Mouse (Mus musculus) limb, embryonic 12.5 days (tissue): ENCODE measurements around the gene Man1c1. TPM values are rescaled to one million over a fixed set of nuclear protein-coding genes. Genes with fewer than 3 reads are reported as not detected.

Experiments used
- ATAC-seq: fragments of 200-750 bp; cut with Nextera tagmentation; 2 replicates; pipeline ENCODE4 v1.8.0; 2017; ENCODE audit warnings: low read depth, moderate TSS enrichment; ENCODE audit not compliant: insufficient number of reproducible peaks, insufficient read depth, low FRiP score, low TSS enrichment
- H3K27ac ChIP-seq: fragments of 300-500 bp; sonication (generic); 2 replicates; pipeline ENCODE4 v1.5.1; 2016; ENCODE audit warnings: mild to moderate bottlenecking, moderate library complexity
- H3K27me3 ChIP-seq: fragments of 300-500 bp; sonication (generic); 2 replicates; pipeline ENCODE4 v1.6.1; 2016; ENCODE audit warnings: mild to moderate bottlenecking, moderate library complexity
- H3K36me3 ChIP-seq: fragments of 300-500 bp; sonication (generic); 2 replicates; pipeline ENCODE4 v1.6.1; 2016; ENCODE audit warnings: mild to moderate bottlenecking, moderate library complexity
- H3K4me1 ChIP-seq: fragments of 300-500 bp; sonication (generic); replicated peaks from 2 replicates; pipeline ENCODE4 v1.6.1; 2016
- H3K4me2 ChIP-seq: fragments of 300-500 bp; sonication (generic); 2 replicates; pipeline ENCODE4 v1.6.1; 2016; ENCODE audit warnings: mild to moderate bottlenecking, moderate library complexity
- H3K4me3 ChIP-seq: fragments of 300-500 bp; sonication (generic); replicated peaks from 2 replicates; pipeline ENCODE4 v1.5.1; 2016; ENCODE audit warnings: mild to moderate bottlenecking
- H3K9ac ChIP-seq: fragments of 300-500 bp; sonication (generic); replicated peaks from 2 replicates; pipeline ENCODE4 v1.6.1; 2016; ENCODE audit warnings: mild to moderate bottlenecking, moderate library complexity
- H3K9me3 ChIP-seq: fragments of 300-500 bp; sonication (generic); 2 replicates; pipeline ENCODE4 v1.6.1; 2016; ENCODE audit warnings: mild to moderate bottlenecking, moderate library complexity
- WGBS: fragments of 180-500 bp; shearing (Covaris S2); methylation state at CpG from one replicate; pipeline ENCODE4 v1.1.7; 2016; 5-methylcytosine and 5-hydroxymethylcytosine counted together
- polyA plus RNA-seq: library from polyadenylated mRNA; unstranded; fragments of >200 nt; fragmentation: Nextera tagmentation; extraction: Ambion mirVana; gene quantifications from 2 replicates; pipeline ENCODE4 v1.2.1, GENCODE M21; 2016

The Man1c1 gene
- polyA plus RNA-seq, 1 experiment from 2014 or later: 2.9 TPM

- H3K27me3 ChIP-seq: no peaks in the 10 kb centered on the region
- WGBS: 93% methylated on average over 1 of the region's 1 CpGs
- H3K4me3 ChIP-seq: no peak overlapping the region
- H3K9me3 ChIP-seq: peaks cover 6% of the 10 kb centered on the region; the same call in 1 of the 2 replicates
- H3K4me2 ChIP-seq: no peak overlapping the region
- H3K27ac ChIP-seq: no peak overlapping the region
- peaks cover 5% of the 10 kb centered on the region; the same call in 1 of the 2 replicates for H3K36me3 ChIP-seq
- H3K9ac ChIP-seq: no peak overlapping the region
- no peaks in the 10 kb centered on the region for H3K4me1 ChIP-seq
- no peak for ATAC-seq
These were observed 11.7 kb downstream of the Man1c1 start for GRCm38 (mm10) chr4:134692388-134692787.

GRCm38 (mm10) chr4:134686022-134686661, 17.9 kb downstream of the Man1c1 start:
- H3K4me1 ChIP-seq: peaks cover 26% of the 10 kb centered on the region
- H3K9ac ChIP-seq: no peak overlapping the region
- H3K36me3 ChIP-seq: no peaks in the 10 kb centered on the region
- 79% methylated on average over 13 of the region's 13 CpGs for WGBS
- H3K4me3 ChIP-seq: no peak overlapping the region
- no peak overlapping the region for H3K4me2 ChIP-seq
- peaks cover 10% of the 10 kb centered on the region for H3K9me3 ChIP-seq
- ATAC-seq: no peak
- H3K27me3 ChIP-seq: no peaks in the 10 kb centered on the region
- no peak overlapping the region for H3K27ac ChIP-seq

DNA sequence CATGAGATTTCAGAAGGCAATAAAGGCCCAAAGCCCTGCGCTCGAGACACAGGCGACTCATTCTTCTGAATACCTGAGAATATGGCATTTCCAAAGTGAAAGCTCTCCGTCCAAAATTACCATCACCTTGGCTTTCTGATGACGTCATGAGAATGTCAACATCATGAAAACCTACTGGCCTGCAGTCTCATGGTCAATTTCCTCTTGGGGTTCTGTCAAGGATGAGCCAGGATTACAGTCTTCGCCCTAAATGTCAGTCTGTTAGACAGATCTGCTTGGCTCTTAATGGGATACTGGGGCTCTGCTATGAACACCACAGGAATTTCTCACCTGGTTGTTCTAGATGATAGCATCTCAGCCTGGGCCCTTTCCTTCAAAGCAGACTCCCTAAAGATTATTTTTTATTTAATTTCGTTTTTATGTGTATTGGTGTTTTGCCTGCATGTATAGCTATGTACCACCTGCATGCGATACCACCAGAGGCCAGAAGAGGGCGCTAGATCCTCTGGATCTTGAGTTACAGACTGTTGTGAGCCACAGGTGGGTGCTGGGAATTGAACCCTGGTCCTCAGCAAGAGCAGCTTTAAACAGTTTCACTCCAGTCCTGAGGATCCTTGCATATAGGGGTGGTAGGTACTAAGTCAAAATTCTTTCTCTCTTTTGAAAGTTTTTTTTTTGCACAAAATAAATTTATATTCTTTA, 19.3 kb downstream of the Man1c1 start:
- Histone ChIP-seq H3K27ac (no peak overlapping the region), H3K4me1 (peaks cover 26% of the 10 kb centered on the region), H3K9me3 (peaks cover 10% of the 10 kb centered on the region), H3K4me2 (no peak overlapping the region), H3K9ac (no peak overlapping the region), H3K27me3 (no peaks in the 10 kb centered on the region), H3K36me3 (no peaks in the 10 kb centered on the region), H3K4me3 (no peak overlapping the region)
- 80% methylated on average over 9 of the region's 9 CpGs for whole genome bisulfite sequencing
- no peak for ATAC-seq

DNA sequence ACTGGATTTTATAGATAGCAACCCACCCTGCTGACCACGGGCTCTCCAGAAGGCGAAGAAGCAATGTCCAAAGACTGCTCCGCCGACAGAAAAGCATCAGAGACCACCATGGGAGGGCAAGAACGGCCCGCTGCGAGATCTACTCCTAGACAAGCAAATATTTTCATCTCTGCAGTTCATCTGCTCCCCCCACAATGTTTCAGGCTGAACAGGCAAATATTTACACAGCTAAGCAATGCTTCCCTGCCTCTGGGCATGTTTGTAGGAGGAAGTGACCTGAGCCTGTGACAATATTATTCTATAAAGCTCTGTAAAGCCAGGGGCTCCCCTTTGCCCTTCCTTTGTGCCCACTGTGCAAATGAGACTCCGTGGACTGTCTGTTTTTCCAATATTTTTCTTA, 20.2 kb downstream of the Man1c1 start:
- 74% methylated on average over 8 of the region's 8 CpGs for WGBS
- H3K9me3 ChIP-seq: peaks cover 10% of the 10 kb centered on the region
- H3K4me3 ChIP-seq: no peak overlapping the region
- no peak overlapping the region for H3K9ac ChIP-seq
- peaks cover 26% of the 10 kb centered on the region for H3K4me1 ChIP-seq
- no peaks in the 10 kb centered on the region for H3K36me3 ChIP-seq
- no peak overlapping the region for H3K4me2 ChIP-seq
- H3K27ac ChIP-seq: peak overlapping the region; percentile 62; the same call in 1 of the 2 replicates
- no peak for ATAC-seq
- no peaks in the 10 kb centered on the region for H3K27me3 ChIP-seq

- ATAC-seq: no peak
- Histone ChIP-seq H3K36me3 (no peaks in the 10 kb centered on the region), H3K27ac (peak overlapping the region; percentile 62), H3K9ac (no peak overlapping the region), H3K4me3 (no peak overlapping the region), H3K27me3 (no peaks in the 10 kb centered on the region), H3K4me1 (peaks cover 29% of the 10 kb centered on the region), H3K4me2 (no peak overlapping the region), H3K9me3 (peaks cover 10% of the 10 kb centered on the region)
- whole genome bisulfite sequencing: 53% methylated on average over 13 of the region's 13 CpGs
These were observed 21.1 kb downstream of the Man1c1 start for GRCm38 (mm10) chr4:134683008-134683407.

- ATAC-seq: no peak
- Histone ChIP-seq H3K27me3 (no peaks in the 10 kb centered on the region), H3K4me2 (no peak overlapping the region), H3K9ac (no peak overlapping the region), H3K9me3 (peaks cover 10% of the 10 kb centered on the region), H3K4me3 (no peak overlapping the region), H3K27ac (peak overlapping the region; percentile 62), H3K36me3 (no peaks in the 10 kb centered on the region), H3K4me1 (peaks cover 34% of the 10 kb centered on the region)
- 69% methylated on average over 8 of the region's 8 CpGs for WGBS
These were observed 21.7 kb downstream of the Man1c1 start for GRCm38 (mm10) chr4:134682423-134682822.

- Histone ChIP-seq H3K4me3 (no peak overlapping the region), H3K4me2 (no peak overlapping the region), H3K9ac (no peak overlapping the region), H3K36me3 (no peaks in the 10 kb centered on the region), H3K27me3 (no peaks in the 10 kb centered on the region), H3K4me1 (peaks cover 39% of the 10 kb centered on the region), H3K9me3 (peaks cover 10% of the 10 kb centered on the region), H3K27ac (0 out of 2 replicates have a peak overlapping the region, but pooled peaks have one; percentile 62)
- no peak for ATAC-seq
- 93% methylated on average over 7 of the region's 7 CpGs for WGBS
These were observed 22.3 kb downstream of the Man1c1 start for GRCm38 (mm10) chr4:134681819-134682218.

- Histone ChIP-seq H3K4me2 (no peak overlapping the region), H3K27ac (no peak overlapping the region), H3K9ac (no peak overlapping the region), H3K4me1 (peaks cover 40% of the 10 kb centered on the region), H3K27me3 (no peaks in the 10 kb centered on the region), H3K4me3 (no peak overlapping the region), H3K36me3 (no peaks in the 10 kb centered on the region), H3K9me3 (no peaks in the 10 kb centered on the region)
- 52% methylated on average over 17 of the region's 17 CpGs for WGBS
- ATAC-seq: no peak
These were observed 26.3 kb downstream of the Man1c1 start for GRCm38 (mm10) chr4:134677556-134678508.

DNA sequence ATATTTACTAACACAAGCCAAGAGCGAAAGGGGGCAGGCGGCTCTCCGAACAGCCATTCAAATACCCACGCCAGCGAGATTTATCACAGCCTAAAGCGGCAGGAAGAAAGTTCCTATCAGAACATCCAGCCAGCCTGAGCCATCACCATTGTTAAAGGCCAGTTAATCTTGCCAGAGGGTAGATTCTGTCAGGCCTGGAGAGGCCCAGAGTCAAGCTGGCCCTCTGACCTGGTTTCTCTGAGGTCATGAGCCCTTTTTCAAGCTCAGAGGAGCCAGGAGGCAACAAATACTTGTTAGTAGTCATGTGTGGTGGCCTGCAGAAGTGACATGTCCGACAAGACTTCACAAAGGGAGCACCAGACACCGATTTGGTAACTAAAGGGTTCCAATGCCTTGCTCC, 28.3 kb downstream of the Man1c1 start:
- Histone ChIP-seq H3K4me2 (no peak overlapping the region), H3K4me3 (no peak overlapping the region), H3K9ac (no peak overlapping the region), H3K27me3 (no peaks in the 10 kb centered on the region), H3K27ac (no peak overlapping the region), H3K36me3 (no peaks in the 10 kb centered on the region), H3K4me1 (peaks cover 49% of the 10 kb centered on the region), H3K9me3 (no peaks in the 10 kb centered on the region)
- WGBS: 33% methylated on average over 8 of the region's 8 CpGs
- no peak for ATAC-seq

GRCm38 (mm10) chr4:134674970-134675369, 29.1 kb downstream of the Man1c1 start:
- 81% methylated on average over 3 of the region's 3 CpGs for WGBS
- no peak for ATAC-seq
- no peak overlapping the region for H3K4me3 ChIP-seq
- peaks cover 52% of the 10 kb centered on the region for H3K4me1 ChIP-seq
- H3K36me3 ChIP-seq: no peaks in the 10 kb centered on the region
- H3K9me3 ChIP-seq: no peaks in the 10 kb centered on the region
- H3K27ac ChIP-seq: no peak overlapping the region
- H3K27me3 ChIP-seq: no peaks in the 10 kb centered on the region
- no peak overlapping the region for H3K4me2 ChIP-seq
- H3K9ac ChIP-seq: no peak overlapping the region

GRCm38 (mm10) chr4:134673882-134674463, 30.1 kb downstream of the Man1c1 start:
- H3K27ac ChIP-seq: no peak overlapping the region
- H3K9me3 ChIP-seq: no peaks in the 10 kb centered on the region
- no peaks in the 10 kb centered on the region for H3K36me3 ChIP-seq
- peaks cover 60% of the 10 kb centered on the region for H3K4me1 ChIP-seq
- H3K9ac ChIP-seq: no peak overlapping the region
- 93% methylated on average over 12 of the region's 12 CpGs for WGBS
- H3K4me3 ChIP-seq: no peak overlapping the region
- ATAC-seq: no peak
- no peaks in the 10 kb centered on the region for H3K27me3 ChIP-seq
- H3K4me2 ChIP-seq: no peak overlapping the region
